Mouse (Mus musculus): ENCODE measurements around the gene Prkce. TPM values are rescaled to one million over a fixed set of nuclear protein-coding genes. Genes with fewer than 3 reads are reported as not detected.

Gene Prkce
- total RNA-seq, 4 experiments from 2014 or later: 24.0 to 30.1 (median 27.4) TPM

DNA sequence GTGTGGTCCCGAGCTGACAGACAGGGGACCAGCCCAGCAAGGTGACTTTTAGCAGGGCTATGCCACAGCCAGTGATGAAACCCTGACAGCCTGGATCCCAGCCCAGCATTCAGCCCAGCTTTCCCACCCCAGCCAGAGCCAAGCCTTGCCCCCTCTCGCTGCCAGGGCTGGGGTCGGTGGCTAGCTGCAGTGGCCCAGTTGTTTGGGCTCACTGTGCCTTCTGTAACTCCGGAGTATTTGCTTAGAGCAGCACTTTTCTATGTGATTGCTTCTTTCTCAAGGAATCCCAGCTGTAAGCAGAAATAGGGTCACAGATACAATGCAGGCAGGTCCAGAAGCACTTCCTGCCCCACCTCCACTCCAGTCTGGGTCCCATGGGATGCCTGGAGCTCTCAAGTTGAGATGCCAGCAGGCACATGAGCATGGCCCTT is 450.9 kb downstream of the Prkce start:
- peak; percentile 54 for DNase-seq (ENCODE audit: low spot score)

GRCm38 (mm10) chr17:86622862-86623261 is 455.3 kb downstream of the Prkce start:
- no peak for DNase-seq (ENCODE audit: low spot score)

GRCm38 (mm10) chr17:86626523-86626922 is 458.9 kb downstream of the Prkce start:
- DNase-seq (ENCODE audit: low spot score): no peak

DNA sequence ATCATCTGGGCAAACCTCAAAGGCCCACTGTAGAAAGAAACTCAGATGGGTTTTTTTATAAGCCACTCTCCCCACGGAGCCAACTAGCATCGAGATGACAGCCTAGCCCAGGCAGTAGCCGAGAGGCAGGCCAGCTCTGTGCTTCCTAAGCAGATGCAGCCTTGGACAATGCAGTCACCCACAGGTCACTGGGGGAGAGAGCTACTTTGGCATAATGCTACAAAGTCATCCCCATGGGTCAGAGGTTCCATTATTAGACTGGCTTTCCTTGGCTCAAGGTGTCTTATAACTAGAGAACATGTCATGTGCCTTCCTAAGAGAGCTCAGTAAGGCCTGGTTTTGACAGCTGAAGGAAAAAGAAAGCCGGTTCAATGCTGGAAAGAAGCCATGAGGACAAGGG is 465.5 kb downstream of the Prkce start:
- no peak for DNase-seq (ENCODE audit: low spot score)

- DNase-seq (ENCODE audit: low spot score): no peak
Observed at GRCm38 (mm10) chr17:86637311-86637710, 469.7 kb downstream of the Prkce start.

DNA sequence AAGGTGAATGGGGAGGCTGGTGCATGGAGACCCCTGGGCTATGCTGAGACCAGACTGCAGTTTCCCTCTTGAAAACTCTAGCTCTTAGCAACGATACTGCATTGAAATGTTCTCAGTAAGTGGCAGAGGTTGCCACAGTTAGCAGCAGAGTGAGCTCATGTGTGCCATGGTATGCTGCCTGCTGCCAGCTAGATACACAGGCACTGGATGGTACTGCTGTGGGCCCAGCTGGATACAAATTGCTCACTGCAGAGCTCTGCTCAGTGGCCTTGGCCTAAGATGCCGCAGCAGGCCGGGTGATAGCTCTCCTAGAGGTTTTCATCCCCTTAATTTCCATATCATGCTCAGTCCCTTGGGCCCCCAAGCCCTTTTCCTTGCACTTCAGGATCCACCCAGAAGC is 471.7 kb downstream of the Prkce start:
- no peak for DNase-seq (ENCODE audit: low spot score)

DNA sequence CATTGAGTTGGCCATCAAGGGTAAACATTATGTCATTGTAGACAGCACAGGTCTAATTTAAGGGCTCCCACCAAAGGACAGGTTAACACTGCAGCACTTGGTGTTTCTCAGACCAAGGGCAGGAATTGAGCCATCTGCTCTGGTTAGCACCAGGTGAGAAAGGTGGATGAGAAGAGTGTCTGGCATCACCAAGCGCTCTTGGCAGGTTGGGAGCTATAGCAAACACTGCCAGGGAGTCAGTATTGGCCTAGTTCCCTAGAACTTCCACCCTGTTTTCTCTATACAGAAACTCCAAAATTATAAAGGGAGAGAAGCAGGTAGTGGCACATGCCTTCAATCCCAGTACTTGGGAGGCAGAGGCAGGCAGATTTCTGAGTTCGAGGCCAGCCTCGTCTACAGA is 479.6 kb downstream of the Prkce start:
- no peak for DNase-seq (ENCODE audit: low spot score)

- no peak for DNase-seq (ENCODE audit: low spot score)
Observed at GRCm38 (mm10) chr17:86648856-86649435, 481.4 kb downstream of the Prkce start.

GRCm38 (mm10) chr17:86650241-86650640 is 482.7 kb downstream of the Prkce start:
- no peak for DNase-seq (ENCODE audit: low spot score)

- peak; percentile 19 for DNase-seq (ENCODE audit: low spot score)
Observed at GRCm38 (mm10) chr17:86651091-86651490, 483.5 kb downstream of the Prkce start.

DNA sequence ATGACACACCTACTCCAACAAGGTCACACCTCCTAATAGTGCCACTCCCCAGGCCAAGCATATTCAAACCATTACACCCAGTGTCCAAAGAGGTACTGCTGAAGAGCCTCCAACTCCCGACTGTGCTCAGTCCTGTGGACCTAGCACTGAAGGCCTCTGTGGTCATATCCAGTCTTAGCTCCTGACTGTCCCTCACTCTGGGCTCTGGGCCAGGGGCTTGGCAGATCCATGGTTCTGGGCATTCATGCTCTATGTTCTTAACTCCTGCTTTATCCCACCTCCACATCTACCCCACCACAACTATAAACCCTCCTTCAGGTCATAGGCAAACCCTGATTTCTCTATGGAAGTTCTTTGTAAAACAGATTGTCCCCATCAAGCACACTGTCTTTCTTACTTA is 485.2 kb downstream of the Prkce start:
- DNase-seq (ENCODE audit: low spot score): no peak

DNA sequence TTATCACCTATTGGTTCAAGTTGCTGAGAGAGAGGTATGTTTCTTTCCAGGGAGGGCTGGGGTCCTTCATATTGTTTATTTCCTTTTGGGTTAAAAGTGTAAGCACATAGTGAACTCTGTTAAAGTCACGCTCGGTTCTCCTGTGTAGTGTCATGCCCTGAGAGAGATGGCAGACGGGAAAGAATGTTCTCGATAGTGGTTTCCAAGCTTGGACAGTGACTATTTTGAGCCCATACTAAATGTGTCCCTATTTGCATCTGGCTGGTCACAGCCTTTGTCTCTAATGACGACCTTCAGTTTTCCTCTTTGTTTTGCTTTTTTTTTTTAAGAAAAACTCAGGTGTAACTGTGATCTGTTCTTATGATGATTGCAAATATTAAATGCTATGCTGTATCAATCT is 488.8 kb downstream of the Prkce start:
- DNase-seq (ENCODE audit: low spot score): peak; percentile 24

DNA sequence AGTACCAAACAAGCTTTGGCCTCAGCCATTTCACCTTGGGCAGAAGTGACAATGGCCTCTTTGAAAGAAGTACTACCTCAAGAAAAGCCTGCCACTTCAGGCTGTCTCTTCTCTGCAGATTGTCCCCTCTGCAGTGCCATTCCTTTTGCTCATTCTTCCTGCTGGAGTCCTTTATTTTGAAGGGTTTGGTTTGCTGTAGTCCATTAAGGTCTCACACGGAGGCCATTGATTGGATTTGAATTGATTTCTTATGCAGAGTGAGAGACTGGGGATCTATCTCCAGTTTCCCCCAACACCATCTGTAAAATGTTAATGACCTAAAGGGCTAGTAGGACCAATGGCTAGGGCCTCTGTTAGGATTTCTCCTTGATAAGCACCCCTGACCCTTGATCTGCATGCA is 494.7 kb downstream of the Prkce start:
- DNase-seq (ENCODE audit: low spot score): no peak

DNA sequence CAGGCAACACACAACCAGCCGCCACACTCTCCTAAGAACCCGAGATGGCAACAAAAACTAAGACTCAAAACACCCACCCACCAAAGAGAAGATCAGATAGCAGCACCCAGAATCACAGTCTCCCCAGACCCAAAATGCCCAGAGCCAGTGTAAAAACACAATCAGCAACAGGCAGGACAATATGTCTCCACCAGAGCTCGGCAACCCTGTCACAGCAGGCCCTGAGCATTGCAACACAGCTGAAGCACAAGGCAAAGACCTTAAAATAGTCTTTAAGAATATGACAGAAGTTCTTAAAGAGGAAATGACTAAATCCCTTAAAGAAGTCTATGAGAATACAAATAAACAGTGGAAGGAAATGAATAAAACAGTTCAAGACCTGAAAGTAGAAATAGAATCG is 495.9 kb downstream of the Prkce start:
- DNase-seq (ENCODE audit: low spot score): no peak

DNA sequence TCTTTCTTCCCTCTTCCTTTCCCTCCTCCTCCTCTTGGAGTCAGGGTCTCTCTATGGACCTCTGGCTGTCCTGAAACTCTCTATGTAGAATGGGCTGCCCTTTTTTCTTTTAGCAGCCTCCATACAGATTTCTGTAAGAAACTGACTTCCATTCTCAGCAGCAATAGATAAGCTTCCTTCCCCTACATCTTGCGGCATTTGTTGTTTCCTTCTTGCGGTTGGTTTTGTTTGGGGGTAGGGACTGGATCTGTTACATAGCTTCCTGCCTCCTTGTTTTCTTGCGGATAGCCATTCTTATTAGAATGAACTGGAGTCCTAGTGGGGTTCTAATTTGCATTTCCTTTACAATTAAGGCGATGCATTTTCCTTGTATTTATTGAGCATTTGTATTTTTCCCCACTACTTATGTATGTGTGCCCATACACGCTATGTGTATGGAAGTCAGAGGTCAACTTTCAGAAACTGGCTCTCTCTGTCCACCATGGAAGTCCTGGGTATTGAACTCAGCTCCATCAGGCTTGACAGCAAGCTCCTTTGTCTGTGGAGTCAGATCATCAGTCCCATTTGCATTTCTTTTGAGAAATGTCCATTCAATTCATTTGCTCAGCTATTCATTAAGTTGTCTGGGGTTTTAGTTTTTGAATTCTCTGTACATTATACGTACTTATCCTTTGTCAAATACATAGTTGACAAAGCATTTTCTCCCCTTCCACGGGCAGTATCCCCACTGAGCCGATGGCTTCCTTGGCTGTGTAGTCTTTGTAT is 500.4 kb downstream of the Prkce start:
- DNase-seq (ENCODE audit: low spot score): no peak

- peak; percentile 36 for DNase-seq (ENCODE audit: low spot score)
Observed at GRCm38 (mm10) chr17:86669641-86670373, 502.2 kb downstream of the Prkce start.

GRCm38 (mm10) chr17:86670731-86671130 is 503.1 kb downstream of the Prkce start:
- DNase-seq (ENCODE audit: low spot score): no peak

DNA sequence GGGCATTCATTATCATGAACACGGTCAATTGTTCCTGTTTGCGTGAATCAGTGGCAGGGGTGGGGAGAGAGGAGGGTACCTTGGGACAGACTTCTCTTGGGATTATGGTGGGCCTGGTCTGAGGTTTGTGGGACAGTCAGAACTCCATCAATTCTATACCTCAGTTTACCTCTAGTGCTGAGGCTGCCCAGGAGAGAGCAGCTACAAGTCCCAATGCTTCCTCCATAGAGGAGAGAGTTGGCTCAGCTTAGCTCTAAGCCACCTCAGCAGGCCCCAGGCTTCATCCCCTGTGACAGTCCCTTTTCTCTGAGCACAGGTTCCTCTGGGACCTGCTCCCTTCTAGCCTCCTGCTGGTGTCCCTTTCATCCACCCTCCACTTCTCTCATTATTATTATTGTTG is 507.4 kb downstream of the Prkce start:
- DNase-seq (ENCODE audit: low spot score): no peak

GRCm38 (mm10) chr17:86676336-86676735 is 508.8 kb downstream of the Prkce start:
- no peak for DNase-seq (ENCODE audit: low spot score)

GRCm38 (mm10) chr17:86676909-86677308 is 509.3 kb downstream of the Prkce start:
- no peak for DNase-seq (ENCODE audit: low spot score)

DNA sequence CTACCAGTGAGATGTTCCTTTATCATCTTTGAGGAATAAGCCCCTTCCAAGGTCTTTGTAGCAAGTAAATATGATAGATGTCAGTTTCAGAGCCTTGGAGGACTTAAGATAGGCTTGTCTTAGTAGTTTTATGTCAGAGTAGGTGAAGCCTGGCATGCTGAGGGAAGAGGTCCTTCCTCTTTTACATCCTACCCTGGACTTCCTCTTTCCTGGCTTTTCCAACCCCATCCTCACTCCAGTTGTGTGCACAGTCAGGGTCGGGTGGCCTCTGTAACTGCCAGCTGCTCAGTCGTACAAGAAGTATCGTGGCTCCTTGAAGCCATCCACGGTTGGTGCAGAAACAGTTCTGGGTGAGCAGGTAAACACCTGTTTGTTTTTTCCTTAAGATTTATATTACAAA is 517.7 kb downstream of the Prkce start:
- no peak for DNase-seq (ENCODE audit: low spot score)

- DNase-seq (ENCODE audit: low spot score): no peak
Observed at GRCm38 (mm10) chr17:86687021-86687420, 519.4 kb downstream of the Prkce start.

- DNase-seq (ENCODE audit: low spot score): no peak
Observed at GRCm38 (mm10) chr17:86690871-86691390, 523.3 kb downstream of the Prkce start.

Measured in heart, adult 8-10 months (tissue).